Mouse (Mus musculus) G1E (cell line): ENCODE results near the gene Selenow. TPM values are rescaled to one million over a fixed set of nuclear protein-coding genes. Genes with fewer than 3 reads are reported as not detected.
"Not testable (repeated sequence)": the region's sequence is repeated elsewhere in the genome, so short reads cannot be mapped to it uniquely, and the experiment has no call there.

Experiments
- ATAC-seq: 2 replicates; pipeline ENCODE4 v1.8.0; 2016; ENCODE audit warnings: mild to moderate bottlenecking; ENCODE audit not compliant: insufficient number of reproducible peaks, poor library complexity, low FRiP score, severe bottlenecking; ENCODE audit errors: extremely low read depth
- DNase-seq: peaks from one replicate; pipeline ENCODE4 v3.0.0; 2012; ENCODE audit warnings: low spot score
- H3K27me3 ChIP-seq: 2 replicates; pipeline ENCODE4 v1.6.1; 2012; ENCODE audit warnings: mild to moderate bottlenecking, low read length, inconsistent platforms; ENCODE audit not compliant: insufficient read depth
- H3K36me3 ChIP-seq: replicated peaks from 2 replicates; pipeline ENCODE3; 2012; ENCODE audit warnings: mild to moderate bottlenecking, inconsistent platforms
- H3K4me1 ChIP-seq: 2 replicates; pipeline ENCODE4 v1.6.1; 2012; ENCODE audit warnings: low read depth, low read length, inconsistent platforms, mixed read lengths; ENCODE audit not compliant: insufficient read depth
- H3K4me3 ChIP-seq: 2 replicates; pipeline ENCODE4 v1.5.1; 2012; ENCODE audit warnings: low read depth, mild to moderate bottlenecking, inconsistent platforms, low read length, moderate library complexity, mixed read lengths
- H3K9me3 ChIP-seq: replicated peaks from 2 replicates; pipeline ENCODE4 v1.6.1; 2012; ENCODE audit warnings: inconsistent platforms
- CTCF ChIP-seq: IDR thresholded peaks from 2 replicates; pipeline ENCODE4 v1.5.1; 2012; ENCODE audit warnings: low read depth, low read length, inconsistent platforms, mixed read lengths
- GATA1 ChIP-seq: IDR thresholded peaks from 2 replicates; pipeline ENCODE4 v1.6.1; 2012; ENCODE audit warnings: borderline replicate concordance, low read length, inconsistent platforms, mixed read lengths
- GATA2 ChIP-seq: IDR thresholded peaks from 2 replicates; pipeline ENCODE4 v1.6.1; 2012; ENCODE audit warnings: low read depth, low read length, inconsistent platforms, borderline replicate concordance
- POLR2AphosphoS5 ChIP-seq: IDR thresholded peaks from 2 replicates; pipeline ENCODE4 v1.6.1; 2012; ENCODE audit warnings: low read depth, low read length, inconsistent platforms; ENCODE audit not compliant: insufficient replicate concordance
- TAL1 ChIP-seq: conservative IDR thresholded peaks from 2 replicates; pipeline ENCODE4 v1.6.1; 2012; ENCODE audit warnings: low read depth, low read length, inconsistent platforms, mixed read lengths
- polyA plus RNA-seq: library from polyadenylated mRNA; stranded (reverse); fragments of >175 nt; gene quantifications from 2 replicates; pipeline ENCODE4 v1.2.3, GENCODE M21; 2012
- total RNA-seq, 2 experiments: library from RNA; stranded (forward) in 1 of 2; stranded (reverse) in 1 of 2; fragments of 200-1000 nt in 1 of 2; fragments of >200 nt in 1 of 2; fragmentation: Nextera tagmentation in 1 of 2; gene quantifications; 2 replicates each; pipeline ENCODE4 v1.2.3; 2014 to 2017

Selenow gene
- total and polyA plus RNA-seq, 3 experiments, result 152 to 867 (median 559) TPM

DNA sequence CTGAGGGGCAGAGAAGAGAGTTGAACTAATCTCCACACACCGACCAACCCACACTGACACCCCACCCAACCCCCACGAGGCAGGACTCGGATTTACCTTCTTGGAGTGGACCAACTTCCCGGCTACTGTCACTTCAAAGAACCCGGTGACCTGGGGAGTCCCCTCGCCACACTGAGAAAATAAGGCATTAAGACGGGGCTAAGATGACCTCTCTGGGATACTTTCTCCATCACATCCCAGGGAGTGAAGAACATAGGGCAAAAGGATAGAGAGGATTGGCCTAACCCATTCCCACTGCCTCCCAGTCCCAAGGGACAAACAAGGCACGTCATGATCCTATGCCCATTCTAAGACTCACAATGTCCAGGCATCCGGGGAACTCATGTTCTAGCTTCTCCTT, 2.3 kb downstream of the Selenow start:
- H3K4me1 ChIP-seq, result peaks cover 55% of the 10 kb centered on the region
- H3K27me3 ChIP-seq, result no peaks in the 10 kb centered on the region
- ATAC-seq (no peak), DNase-seq (no peak)
- H3K4me3 ChIP-seq, result peak overlapping the region; percentile 74; the same call in 1 of the 2 replicates
- H3K9me3 ChIP-seq, result no peaks in the 10 kb centered on the region
- TF ChIP-seq CTCF (no peak), POLR2AphosphoS5 (no peak), GATA1 (no peak), GATA2 (no peak), TAL1 (no peak)
- peaks cover 50% of the 10 kb centered on the region for H3K36me3 ChIP-seq

DNA sequence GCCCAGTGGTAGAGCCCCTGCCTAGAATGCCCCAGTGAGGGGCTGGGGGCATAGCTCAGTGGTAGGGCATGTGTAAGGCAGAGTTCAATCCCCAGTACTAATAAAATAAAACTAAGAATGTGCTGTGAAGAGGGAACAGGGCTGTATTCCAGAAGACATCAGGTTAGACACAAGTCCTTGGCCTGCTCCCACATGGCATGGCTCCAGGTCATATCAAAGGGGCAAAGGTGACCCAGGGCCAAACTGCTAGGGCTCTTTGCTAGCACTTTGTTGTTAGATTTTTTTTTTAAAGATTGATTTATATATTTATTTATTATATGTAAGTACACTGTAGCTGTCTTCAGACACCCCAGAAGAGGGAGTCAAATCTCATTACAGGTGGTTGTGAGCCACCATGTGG, 3.8 kb downstream of the Selenow start:
- DNase-seq, result no peak
- H3K4me1 ChIP-seq, result peaks cover 52% of the 10 kb centered on the region
- no peaks in the 10 kb centered on the region for H3K9me3 ChIP-seq
- TF ChIP-seq GATA1 (no peak), CTCF (no peak), GATA2 (no peak), TAL1 (no peak), POLR2AphosphoS5 (no peak)
- ATAC-seq, result no peak
- H3K36me3 ChIP-seq, result peaks cover 50% of the 10 kb centered on the region
- H3K27me3 ChIP-seq, result no peaks in the 10 kb centered on the region
- H3K4me3 ChIP-seq, result no peak overlapping the region

DNA sequence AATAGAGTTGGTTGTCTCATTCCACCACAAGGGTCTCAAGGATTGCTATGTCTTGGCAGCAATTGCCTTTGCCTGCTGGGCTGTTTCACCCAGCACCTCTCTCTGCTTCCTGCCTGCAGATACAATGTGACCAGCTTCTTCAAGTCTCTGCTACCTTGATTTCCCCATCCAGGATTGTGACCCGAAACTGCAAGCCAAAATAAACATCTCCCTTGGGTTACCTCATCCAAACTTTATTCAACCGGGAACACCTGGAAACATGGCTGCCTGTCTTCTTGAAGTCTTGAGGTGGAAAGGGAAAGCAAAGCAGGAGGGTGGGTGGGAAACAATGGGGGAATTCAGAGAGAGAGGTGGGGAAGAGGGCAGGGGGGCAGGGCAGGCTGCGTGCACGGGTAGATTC, 5.2 kb downstream of the Selenow start:
- Histone ChIP-seq H3K4me3 (no peak overlapping the region), H3K27me3 (no peaks in the 10 kb centered on the region), H3K4me1 (peaks cover 42% of the 10 kb centered on the region), H3K9me3 (no peaks in the 10 kb centered on the region), H3K36me3 (peaks cover 50% of the 10 kb centered on the region)
- DNase-seq (no peak), ATAC-seq (no peak)
- TF ChIP-seq TAL1 (no peak), GATA1 (no peak), GATA2 (no peak), POLR2AphosphoS5 (no peak), CTCF (no peak)

DNA sequence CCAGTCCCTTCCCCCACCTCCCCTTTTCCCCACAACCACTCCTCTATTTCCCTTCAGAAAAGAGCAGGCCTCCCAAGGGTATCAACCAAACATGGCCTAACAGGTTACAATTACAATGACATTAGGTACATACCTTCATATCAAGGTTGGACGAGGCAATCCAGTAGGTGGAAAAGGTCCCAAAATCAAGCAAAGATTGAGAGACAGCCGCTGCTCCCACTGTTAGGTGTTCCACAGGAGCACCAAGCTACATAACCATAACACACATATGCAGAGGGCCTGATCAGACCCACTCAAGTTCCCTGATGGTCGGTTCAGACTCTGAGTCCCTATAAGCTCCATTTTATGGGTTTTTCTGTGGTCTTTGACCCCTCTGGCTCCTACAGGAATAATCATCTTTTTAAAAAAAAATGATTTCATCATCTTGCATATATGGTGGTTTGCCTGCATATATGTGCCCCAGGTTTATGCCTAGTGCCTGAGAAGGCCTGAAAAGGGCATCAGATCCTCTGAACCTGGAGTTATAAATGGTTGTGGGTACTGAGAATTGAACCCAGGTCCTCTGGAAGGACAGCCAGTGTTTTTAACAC, 6.0 kb downstream of the Selenow start:
- H3K4me1 ChIP-seq, result peaks cover 35% of the 10 kb centered on the region
- H3K9me3 ChIP-seq, result no peaks in the 10 kb centered on the region
- H3K27me3 ChIP-seq, result no peaks in the 10 kb centered on the region
- H3K36me3 ChIP-seq, result peaks cover 50% of the 10 kb centered on the region
- TF ChIP-seq TAL1 (no peak), CTCF (no peak), GATA2 (no peak), POLR2AphosphoS5 (no peak), GATA1 (no peak)
- no peak for ATAC-seq
- DNase-seq, result no peak
- no peak overlapping the region for H3K4me3 ChIP-seq

DNA sequence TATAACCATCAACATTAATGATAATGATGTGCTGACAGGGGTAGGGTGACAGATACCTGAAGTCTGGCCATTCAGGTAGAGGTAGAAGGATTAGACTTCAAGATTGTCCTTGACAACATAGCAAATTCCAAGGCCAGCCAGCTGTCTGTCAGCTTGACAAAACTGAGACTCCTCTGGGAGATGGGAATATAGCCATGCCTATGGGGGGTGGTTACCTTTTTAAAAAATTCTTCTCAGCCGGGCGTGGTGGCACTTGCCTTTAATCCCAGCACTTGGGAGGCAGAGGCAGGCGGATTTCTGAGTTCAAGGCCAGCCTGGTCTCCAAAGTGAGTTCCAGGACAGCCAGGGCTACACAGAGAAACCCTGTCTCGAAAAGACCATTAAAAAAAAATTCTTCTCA, 6.5 kb downstream of the Selenow start:
- H3K4me1 ChIP-seq, result peaks cover 30% of the 10 kb centered on the region
- not testable (repeated sequence) for H3K27me3 ChIP-seq, DNase-seq, ATAC-seq, H3K9me3 ChIP-seq, H3K4me3 ChIP-seq
- peaks cover 47% of the 10 kb centered on the region for H3K36me3 ChIP-seq

DNA sequence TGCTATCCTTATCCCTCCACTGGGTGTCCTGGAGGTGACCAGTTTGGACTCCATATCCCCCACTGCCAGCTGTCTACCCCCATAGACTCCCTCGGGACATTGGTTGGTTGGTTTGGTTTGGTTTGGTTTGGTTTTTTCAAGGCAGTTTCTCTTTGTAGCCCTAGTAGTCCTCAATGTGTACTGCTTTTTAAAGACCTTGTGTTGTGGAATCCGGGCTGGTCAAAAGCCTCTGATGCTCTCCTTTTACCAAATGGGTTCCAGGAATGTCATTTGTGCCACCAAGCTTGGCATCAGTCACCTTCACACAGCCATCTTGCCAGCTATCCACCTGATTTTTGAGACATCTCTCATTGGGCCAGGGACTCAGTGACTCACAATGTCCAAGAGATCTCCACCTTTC, 7.5 kb downstream of the Selenow start:
- Histone ChIP-seq H3K36me3 (peaks cover 38% of the 10 kb centered on the region), H3K27me3 (peaks cover 5% of the 10 kb centered on the region; the same call in 1 of the 2 replicates), H3K4me1 (peaks cover 21% of the 10 kb centered on the region), H3K9me3 (no peaks in the 10 kb centered on the region), H3K4me3 (no peak overlapping the region)
- no peak for ATAC-seq
- DNase-seq, result no peak
- no peak for TF ChIP-seq CTCF
- TF ChIP-seq TAL1, result no peak
- no peak for TF ChIP-seq GATA2
- TF ChIP-seq POLR2AphosphoS5, result no peak
- TF ChIP-seq GATA1, result no peak

DNA sequence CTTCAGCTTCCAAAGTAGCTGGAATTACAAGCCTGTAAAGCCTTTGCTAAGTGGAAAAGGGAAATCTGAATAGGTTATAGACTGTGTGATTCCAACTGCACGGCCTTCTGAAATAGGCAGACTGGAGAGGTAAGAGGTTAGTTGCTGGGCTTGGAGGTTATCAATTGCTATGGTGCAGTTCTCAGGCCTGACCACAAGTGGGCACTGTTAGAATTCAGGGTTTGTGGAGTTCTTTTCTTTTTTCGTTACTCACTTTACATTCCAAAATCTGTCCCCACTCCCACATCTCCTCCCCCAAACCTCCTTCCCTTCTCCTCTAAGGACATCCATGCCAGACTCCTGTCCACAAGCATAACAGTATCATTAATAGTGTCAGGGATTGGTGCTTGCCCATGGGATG, 8.0 kb downstream of the Selenow start:
- peaks cover 16% of the 10 kb centered on the region for H3K4me1 ChIP-seq
- DNase-seq (no peak), ATAC-seq (no peak)
- no peaks in the 10 kb centered on the region for H3K9me3 ChIP-seq
- H3K36me3 ChIP-seq, result peaks cover 33% of the 10 kb centered on the region
- H3K4me3 ChIP-seq, result no peak overlapping the region
- H3K27me3 ChIP-seq, result peaks cover 5% of the 10 kb centered on the region; the same call in 1 of the 2 replicates
- TF ChIP-seq CTCF (peak; percentile 97), POLR2AphosphoS5 (no peak)
